Mouse (Mus musculus): ENCODE results near the gene Rrnad1.

GRCm38 (mm10) chr3:87943586-87943985 is 13.1 kb upstream of the Rrnad1 start:
- TF ChIP-seq POLR2A (IDR thresholded peaks at IDR 0.05; ENCODE audit: borderline replicate concordance, low read depth, low read length) = no peak
- TF ChIP-seq CTCF (IDR thresholded peaks at IDR 0.05; ENCODE audit: low read depth, low read length) = no peak

Measured in bone marrow macrophage, adult 2 months (primary cell).